Comparison of ENCODE assay signal across 8 mouse cellular contexts in the genomic region with DNA sequence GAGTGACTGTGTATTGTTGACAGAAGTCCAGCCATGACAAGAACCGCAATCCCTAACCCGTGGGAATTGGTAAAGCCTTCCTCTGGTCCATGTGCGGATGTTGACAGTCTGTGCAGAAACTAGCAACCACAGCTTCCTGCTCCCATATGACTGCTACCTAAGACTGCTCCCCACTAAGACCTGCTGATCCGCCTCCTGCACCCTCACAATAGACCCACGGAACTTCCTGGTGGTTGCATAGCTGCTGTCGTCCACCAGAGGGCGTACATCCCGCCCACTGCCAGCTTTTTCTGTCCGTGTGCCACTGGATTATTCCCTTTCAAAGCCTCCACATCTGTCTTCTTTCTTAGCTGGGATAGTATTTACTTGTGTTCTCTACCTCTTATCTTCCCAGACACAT. TPM values are rescaled to one million over a fixed set of nuclear protein-coding genes. Genes with fewer than 3 reads are reported as not detected.
A peak's percentile ranks its signal among the peaks of the same experiment; 100 is the strongest.
DNase-seq lines count a peak whose midpoint lies in the region; ATAC-seq and TF ChIP-seq lines count a peak whose summit lies in the region.
"Had no signal": no experiment of that assay in that cellular context is flagged by ENCODE, and none has a peak within 500 bp of the region (broad histone marks: within the 10 kb centered on the region; RNA-seq: fewer than 3 reads in every experiment).

No protein-coding gene starts in this region.

- H3K9me3 ChIP-seq in kidney, postnatal 0 days (replicated peaks; ENCODE audit: low read length): no peaks in the 10 kb centered on the region
- H3K9me3 ChIP-seq: limb, embryonic 15.5 days had no signal

- H3K27me3 ChIP-seq in kidney, postnatal 0 days (ENCODE audit: insufficient read depth, low read length): no peaks in the 10 kb centered on the region
- H3K27me3 ChIP-seq: limb, embryonic 15.5 days had no signal

- H3K4me1 ChIP-seq in kidney, postnatal 0 days (replicated peaks; ENCODE audit: insufficient read depth, low read length): no peaks in the 10 kb centered on the region
- H3K4me1 ChIP-seq: limb, embryonic 15.5 days had no signal

- WGBS in kidney, postnatal 0 days: 46% methylated on average over 9 of the region's 9 CpGs

- H3K4me3 ChIP-seq in kidney, postnatal 0 days (replicated peaks; ENCODE audit: low read depth, low read length): no peak overlapping the region
- H3K4me3 ChIP-seq: limb, embryonic 15.5 days had no signal

- no peak overlapping the region for H3K27ac ChIP-seq in kidney, postnatal 0 days
- H3K27ac ChIP-seq: limb, embryonic 15.5 days had no signal

- H3K4me2 ChIP-seq in kidney, postnatal 0 days (ENCODE audit: low read length): no peak overlapping the region
- H3K4me2 ChIP-seq: limb, embryonic 15.5 days had no signal

- H3K36me3 ChIP-seq in kidney, postnatal 0 days (ENCODE audit: insufficient read depth, low read length): no peaks in the 10 kb centered on the region
- H3K36me3 ChIP-seq: limb, embryonic 15.5 days had no signal

- no peak for ATAC-seq in kidney, postnatal 0 days (replicated peaks; ENCODE audit: low FRiP score, low read depth)
- ATAC-seq in CD4-positive, CD25-positive, alpha-beta regulatory T cell, adult 4 months: peak; percentile 98

- no peak overlapping the region for H3K9ac ChIP-seq in kidney, postnatal 0 days (ENCODE audit: low read depth, low read length)
- H3K9ac ChIP-seq: limb, embryonic 15.5 days had no signal

- peak; percentile 81 for TF ChIP-seq CTCF in kidney, postnatal 0 days (IDR thresholded peaks at IDR 0.05; ENCODE audit: low read depth)

- DNase-seq in kidney, postnatal 0 days (ENCODE audit: low spot score): peak; percentile 47
- DNase-seq in kidney, adult 11 months: no peak
- DNase-seq in T-cell, adult 2 months (ENCODE audit: low spot score): peak; percentile 87
- peak; percentile 49 for DNase-seq in heart, postnatal 4 days
- peak; percentile 9 for DNase-seq in retina, adult 2 months (ENCODE audit: low read depth, low spot score)
- no peak for DNase-seq in neural tube, embryonic 10.5 days (ENCODE audit: extremely low spot score, low spot score)

RNA-seq across cellular contexts. Expression of a gene that starts 14.1 kb away (rescaled TPM):
- 0.21 and 0.23 TPM in 2 replicates for polyA plus RNA-seq in kidney, postnatal 0 days (2015; fragmentation: Nextera tagmentation; extraction: Ambion mirVana)
- polyA plus RNA-seq in CD4-positive, CD25-positive, alpha-beta regulatory T cell, adult 4 months (2017; shearing (Covaris generic)): 10 to 100 TPM; 17.9 to 26.3 TPM
- 1 to 10 TPM; 1.2 TPM for total RNA-seq in heart, postnatal 4 days (2021)

RNA-seq across cellular contexts. Expression of a gene that starts 17.2 kb away (rescaled TPM):
- 11.0 and 11.8 TPM in 2 replicates for polyA plus RNA-seq in kidney, postnatal 0 days (2015; fragmentation: Nextera tagmentation; extraction: Ambion mirVana)
- under 1 TPM; 0.63 to 0.90 TPM for polyA plus RNA-seq in CD4-positive, CD25-positive, alpha-beta regulatory T cell, adult 4 months (2017; shearing (Covaris generic))
- total RNA-seq in heart, postnatal 4 days (2021): 100 to 1,000 TPM in 1 of 2 experiments, 10 to 100 TPM in 1; 85.3 to 101 TPM

Comparison
In these comparisons a context has a peak if more than half of its experiments do, and no peak if none do; other contexts are left out.
1. DNase-seq: peak in kidney, postnatal 0 days (single experiment), T-cell, adult 2 months (single experiment), heart, postnatal 4 days (single experiment) and retina, adult 2 months (single experiment); none in kidney, adult 11 months (single experiment) and neural tube, embryonic 10.5 days (single experiment).
2. RNA of a gene that starts 14.1 kb away (polyA plus RNA-seq): 17.9 to 26.3 TPM in CD4-positive, CD25-positive, alpha-beta regulatory T cell, adult 4 months; 0.21 to 0.23 TPM in kidney, postnatal 0 days; every median in the first group is over 10 times any median in the second.